Mouse (Mus musculus): Measurements from ENCODE around the gene Gxylt1. TPM values are rescaled to one million over a fixed set of nuclear protein-coding genes. Genes with fewer than 3 reads are reported as not detected.

Gene Gxylt1
- total and polyA plus RNA-seq, 2 experiments, result 1.4 to 5.7 TPM

- Histone ChIP-seq H3K4me1 (ENCODE audit: control insufficient read depth, insufficient read depth, low read length) (peaks cover 3% of the 10 kb centered on the region), H3K4me3 (ENCODE audit: insufficient read depth, low read depth, low read length) (no peak overlapping the region), H3K27me3 (ENCODE audit: control insufficient read depth, insufficient read depth, low read length) (no peaks in the 10 kb centered on the region), H3K36me3 (ENCODE audit: control insufficient read depth, insufficient read depth, low read length) (peaks cover 9% of the 10 kb centered on the region; the same call in 1 of the 2 replicates), H3K79me2 (ENCODE audit: control insufficient read depth, insufficient read depth, low read length) (peaks cover 21% of the 10 kb centered on the region), H3K27ac (replicated peaks; ENCODE audit: insufficient read depth, low read depth, low read length) (no peak overlapping the region), H3K9ac (ENCODE audit: low read depth, low read length) (no peak overlapping the region)
- 67% methylated on average over 5 of the region's 5 CpGs for WGBS
- TF ChIP-seq CTCF (IDR thresholded peaks at IDR 0.05; ENCODE audit: low read depth, low read length), result no peak
- no peak for TF ChIP-seq POLR2A (IDR thresholded peaks at IDR 0.05; ENCODE audit: extremely low read depth, insufficient read depth, low read length)
- no peak for DNase-seq (ENCODE audit: extremely low read depth, low read depth, low spot score)
Observed at GRCm38 (mm10) chr15:93262818-93263217, 12.2 kb downstream of the Gxylt1 start.

- peaks cover 9% of the 10 kb centered on the region; the same call in 1 of the 2 replicates for H3K36me3 ChIP-seq (ENCODE audit: control insufficient read depth, insufficient read depth, low read length)
- no peaks in the 10 kb centered on the region for H3K4me1 ChIP-seq (ENCODE audit: control insufficient read depth, insufficient read depth, low read length)
- TF ChIP-seq POLR2A (IDR thresholded peaks at IDR 0.05; ENCODE audit: extremely low read depth, insufficient read depth, low read length) (no peak), CTCF (IDR thresholded peaks at IDR 0.05; ENCODE audit: low read depth, low read length) (no peak)
- 90% methylated on average over 5 of the region's 5 CpGs for WGBS
- H3K79me2 ChIP-seq (ENCODE audit: control insufficient read depth, insufficient read depth, low read length), result peaks cover 19% of the 10 kb centered on the region
- H3K4me3 ChIP-seq (ENCODE audit: insufficient read depth, low read depth, low read length), result no peak overlapping the region
- H3K9ac ChIP-seq (ENCODE audit: low read depth, low read length), result no peak overlapping the region
- H3K27me3 ChIP-seq (ENCODE audit: control insufficient read depth, insufficient read depth, low read length), result no peaks in the 10 kb centered on the region
- no peak for DNase-seq (ENCODE audit: extremely low read depth, low read depth, low spot score)
- no peak overlapping the region for H3K27ac ChIP-seq (replicated peaks; ENCODE audit: insufficient read depth, low read depth, low read length)
Observed at GRCm38 (mm10) chr15:93262274-93262673, 12.7 kb downstream of the Gxylt1 start.

- Histone ChIP-seq H3K27me3 (ENCODE audit: control insufficient read depth, insufficient read depth, low read length) (no peaks in the 10 kb centered on the region), H3K9ac (ENCODE audit: low read depth, low read length) (no peak overlapping the region), H3K36me3 (ENCODE audit: control insufficient read depth, insufficient read depth, low read length) (peaks cover 15% of the 10 kb centered on the region), H3K27ac (replicated peaks; ENCODE audit: insufficient read depth, low read depth, low read length) (no peak overlapping the region), H3K79me2 (ENCODE audit: control insufficient read depth, insufficient read depth, low read length) (peaks cover 12% of the 10 kb centered on the region; the same call in 1 of the 2 replicates), H3K4me3 (ENCODE audit: insufficient read depth, low read depth, low read length) (no peak overlapping the region), H3K4me1 (ENCODE audit: control insufficient read depth, insufficient read depth, low read length) (no peaks in the 10 kb centered on the region)
- no peak for DNase-seq (ENCODE audit: extremely low read depth, low read depth, low spot score)
- WGBS, result 88% methylated on average over 8 of the region's 8 CpGs
- TF ChIP-seq POLR2A (IDR thresholded peaks at IDR 0.05; ENCODE audit: extremely low read depth, insufficient read depth, low read length), result no peak
- no peak for TF ChIP-seq CTCF (IDR thresholded peaks at IDR 0.05; ENCODE audit: low read depth, low read length)
Observed at GRCm38 (mm10) chr15:93259933-93260332, 15.0 kb downstream of the Gxylt1 start.

GRCm38 (mm10) chr15:93255295-93255694 lies 19.7 kb downstream of the Gxylt1 start:
- H3K36me3 ChIP-seq (ENCODE audit: control insufficient read depth, insufficient read depth, low read length), result peaks cover 32% of the 10 kb centered on the region
- H3K4me1 ChIP-seq (ENCODE audit: control insufficient read depth, insufficient read depth, low read length), result no peaks in the 10 kb centered on the region
- DNase-seq (ENCODE audit: extremely low read depth, low read depth, low spot score), result no peak
- H3K4me3 ChIP-seq (ENCODE audit: insufficient read depth, low read depth, low read length), result no peak overlapping the region
- TF ChIP-seq CTCF (IDR thresholded peaks at IDR 0.05; ENCODE audit: low read depth, low read length) (no peak), POLR2A (IDR thresholded peaks at IDR 0.05; ENCODE audit: extremely low read depth, insufficient read depth, low read length) (no peak)
- no peak overlapping the region for H3K27ac ChIP-seq (replicated peaks; ENCODE audit: insufficient read depth, low read depth, low read length)
- H3K27me3 ChIP-seq (ENCODE audit: control insufficient read depth, insufficient read depth, low read length), result no peaks in the 10 kb centered on the region
- H3K79me2 ChIP-seq (ENCODE audit: control insufficient read depth, insufficient read depth, low read length), result no peaks in the 10 kb centered on the region
- WGBS, result 90% methylated on average over 10 of the region's 10 CpGs
- H3K9ac ChIP-seq (ENCODE audit: low read depth, low read length), result no peak overlapping the region

GRCm38 (mm10) chr15:93253172-93253571 lies 21.8 kb downstream of the Gxylt1 start:
- 82% methylated on average over 8 of the region's 8 CpGs for WGBS
- H3K4me3 ChIP-seq (ENCODE audit: insufficient read depth, low read depth, low read length), result no peak overlapping the region
- no peak for DNase-seq (ENCODE audit: extremely low read depth, low read depth, low spot score)
- peaks cover 31% of the 10 kb centered on the region for H3K36me3 ChIP-seq (ENCODE audit: control insufficient read depth, insufficient read depth, low read length)
- no peak overlapping the region for H3K27ac ChIP-seq (replicated peaks; ENCODE audit: insufficient read depth, low read depth, low read length)
- H3K27me3 ChIP-seq (ENCODE audit: control insufficient read depth, insufficient read depth, low read length), result no peaks in the 10 kb centered on the region
- no peaks in the 10 kb centered on the region for H3K4me1 ChIP-seq (ENCODE audit: control insufficient read depth, insufficient read depth, low read length)
- no peaks in the 10 kb centered on the region for H3K79me2 ChIP-seq (ENCODE audit: control insufficient read depth, insufficient read depth, low read length)
- TF ChIP-seq POLR2A (IDR thresholded peaks at IDR 0.05; ENCODE audit: extremely low read depth, insufficient read depth, low read length), result no peak
- H3K9ac ChIP-seq (ENCODE audit: low read depth, low read length), result no peak overlapping the region

- Histone ChIP-seq H3K79me2 (ENCODE audit: control insufficient read depth, insufficient read depth, low read length) (no peaks in the 10 kb centered on the region), H3K27me3 (ENCODE audit: control insufficient read depth, insufficient read depth, low read length) (no peaks in the 10 kb centered on the region), H3K9ac (ENCODE audit: low read depth, low read length) (no peak overlapping the region), H3K36me3 (ENCODE audit: control insufficient read depth, insufficient read depth, low read length) (peaks cover 32% of the 10 kb centered on the region), H3K27ac (replicated peaks; ENCODE audit: insufficient read depth, low read depth, low read length) (no peak overlapping the region), H3K4me1 (ENCODE audit: control insufficient read depth, insufficient read depth, low read length) (no peaks in the 10 kb centered on the region), H3K4me3 (ENCODE audit: insufficient read depth, low read depth, low read length) (no peak overlapping the region)
- DNase-seq (ENCODE audit: extremely low read depth, low read depth, low spot score), result no peak
- TF ChIP-seq POLR2A (IDR thresholded peaks at IDR 0.05; ENCODE audit: extremely low read depth, insufficient read depth, low read length) (no peak), CTCF (IDR thresholded peaks at IDR 0.05; ENCODE audit: low read depth, low read length) (no peak)
- 89% methylated on average over 6 of the region's 6 CpGs for WGBS
Observed at GRCm38 (mm10) chr15:93252396-93252795, 22.6 kb downstream of the Gxylt1 start.

All from liver, adult 2 months (tissue).